Mouse (Mus musculus) T-cell, adult 2 months (primary cell): ENCODE results near the gene Pate3.
"Not testable (repeated sequence)": the region's sequence is repeated elsewhere in the genome, so short reads cannot be mapped to it uniquely, and the experiment has no call there.

ENCODE experiments used
- DNase-seq: peaks from one replicate; pipeline ENCODE4 v3.0.0; 2022; ENCODE audit warnings: low spot score

Gene Pate3

GRCm38 (mm10) chr9:35648102-35648501 is at the start of gene Pate3:
Gene Pate3, minus strand, starts transcription at chr9:35648202.
- no peak for DNase-seq

- DNase-seq = no peak
Observed at GRCm38 (mm10) chr9:35691924-35692323, 43.9 kb upstream of the Pate3 start.

GRCm38 (mm10) chr9:35687013-35687412 is 39.0 kb upstream of the Pate3 start, which contains the start of gene Pate1:
Gene Pate1, minus strand, starts transcription at chr9:35687390.
- DNase-seq = no peak

GRCm38 (mm10) chr9:35673557-35673956 is 25.6 kb upstream of the Pate3 start:
- DNase-seq = no peak

GRCm38 (mm10) chr9:35632981-35633380 is 15.0 kb downstream of the Pate3 start:
- DNase-seq = no peak

- not testable (repeated sequence) for DNase-seq
Observed at GRCm38 (mm10) chr9:35616784-35617183, 31.2 kb downstream of the Pate3 start.

- no peak for DNase-seq
Observed at GRCm38 (mm10) chr9:35614005-35614404, 34.0 kb downstream of the Pate3 start.

- no peak for DNase-seq
Observed at GRCm38 (mm10) chr9:35611841-35612240, 36.2 kb downstream of the Pate3 start, which contains the start of gene Pate4. Gene Pate4, minus strand, starts transcription at chr9:35611941.

GRCm38 (mm10) chr9:35607647-35608405 is 40.2 kb downstream of the Pate3 start:
- no peak for DNase-seq
